Mouse (Mus musculus) intestine, embryonic 14.5 days (tissue): ENCODE data around the gene Klc1. TPM values are rescaled to one million over a fixed set of nuclear protein-coding genes. Genes with fewer than 3 reads are reported as not detected.

Experiments
- ATAC-seq: fragments of 200-750 bp; cut with Nextera tagmentation; replicated peaks from 2 replicates; pipeline ENCODE4 v1.8.0; 2017; ENCODE audit warnings: low read depth, moderate number of reproducible peaks, moderate TSS enrichment, moderate library complexity; ENCODE audit not compliant: low FRiP score, low TSS enrichment
- DNase-seq: peaks from one replicate; pipeline ENCODE4 v3.0.0-alpha.2; 2018; ENCODE audit warnings: low spot score
- H3K27ac ChIP-seq: fragments of 300-500 bp; sonication (generic); 2 replicates; pipeline ENCODE4 v1.5.1; 2014; ENCODE audit warnings: low read depth, mild to moderate bottlenecking, control low read depth
- H3K27me3 ChIP-seq: fragments of 300-500 bp; sonication (generic); replicated peaks from 2 replicates; pipeline ENCODE4 v1.6.1; 2014; ENCODE audit warnings: low read length, control low read depth; ENCODE audit not compliant: control insufficient read depth, insufficient read depth
- H3K36me3 ChIP-seq: fragments of 300-500 bp; sonication (generic); 2 replicates; pipeline ENCODE4 v1.6.1; 2014; ENCODE audit warnings: low read length, control low read depth; ENCODE audit not compliant: control insufficient read depth, insufficient read depth
- H3K4me1 ChIP-seq: fragments of 300-500 bp; sonication (generic); replicated peaks from 2 replicates; pipeline ENCODE4 v1.6.1; 2014; ENCODE audit warnings: low read length, control low read depth, mixed read lengths; ENCODE audit not compliant: control insufficient read depth, insufficient read depth
- H3K4me2 ChIP-seq: fragments of 300-500 bp; sonication (generic); 2 replicates; pipeline ENCODE4 v1.6.1; 2014; ENCODE audit warnings: low read length
- H3K4me3 ChIP-seq: fragments of 300-500 bp; sonication (generic); 2 replicates; pipeline ENCODE4 v1.5.1; 2014; ENCODE audit warnings: low read depth, low read length, control low read depth, mixed read lengths
- H3K9ac ChIP-seq: fragments of 300-500 bp; sonication (generic); 2 replicates; pipeline ENCODE4 v1.6.1; 2014; ENCODE audit warnings: mild to moderate bottlenecking, low read length
- H3K9me3 ChIP-seq: fragments of 300-500 bp; sonication (generic); 2 replicates; pipeline ENCODE4 v1.6.1; 2016; ENCODE audit warnings: low read length, control low read depth; ENCODE audit not compliant: control insufficient read depth
- WGBS: fragments of 180-500 bp; shearing (Covaris S2); extraction: QIAGEN DNeasy Blood & Tissue Kit; methylation state at CpG from one replicate; pipeline ENCODE4 v1.1.7; 2014; 5-methylcytosine and 5-hydroxymethylcytosine counted together
- polyA plus RNA-seq: library from polyadenylated mRNA; unstranded; fragments of >200 nt; fragmentation: Nextera tagmentation; extraction: Ambion mirVana; gene quantifications from 2 replicates; pipeline ENCODE4 v1.2.1, GENCODE M21; 2014

Klc1 gene
- polyA plus RNA-seq, 1 experiment from 2014 or later, result 109 TPM

DNA sequence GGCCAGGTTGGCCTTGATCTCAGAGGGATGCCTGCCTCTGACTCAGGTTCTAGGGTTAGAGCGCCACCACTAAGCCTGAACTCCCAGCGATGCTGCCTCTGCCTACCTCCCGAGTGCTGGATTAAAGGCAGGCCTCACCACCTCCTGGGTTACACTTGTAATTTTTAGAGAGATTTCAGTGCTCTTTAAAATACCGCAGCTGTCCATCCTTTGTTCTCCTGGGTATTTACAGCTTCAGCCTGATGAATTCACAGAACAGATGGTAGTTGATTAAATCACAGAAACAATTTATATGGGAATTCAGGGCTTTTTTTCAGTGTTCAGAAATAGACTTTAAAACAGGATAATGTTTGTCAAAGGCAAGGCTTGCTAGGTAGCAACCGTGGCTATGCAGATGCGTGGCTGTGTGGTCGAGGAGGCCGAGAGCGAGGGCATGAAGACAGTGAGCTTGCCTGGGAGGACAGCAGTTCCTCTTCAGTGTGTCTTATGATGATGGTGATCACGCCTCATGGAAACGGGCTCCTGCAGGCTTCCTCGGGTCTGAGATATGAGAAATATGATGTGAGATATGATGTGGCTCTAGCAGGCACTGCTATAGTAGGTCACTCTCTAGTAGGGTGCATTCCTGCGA is 32.9 kb downstream of the Klc1 start:
- Histone ChIP-seq H3K4me2 (no peak overlapping the region), H3K4me3 (no peak overlapping the region), H3K9me3 (no peaks in the 10 kb centered on the region), H3K9ac (no peak overlapping the region), H3K36me3 (peaks cover 98% of the 10 kb centered on the region), H3K27ac (no peak overlapping the region), H3K4me1 (no peaks in the 10 kb centered on the region), H3K27me3 (no peaks in the 10 kb centered on the region)
- 91% methylated on average over 13 of the region's 13 CpGs for WGBS
- ATAC-seq (no peak), DNase-seq (no peak)

DNA sequence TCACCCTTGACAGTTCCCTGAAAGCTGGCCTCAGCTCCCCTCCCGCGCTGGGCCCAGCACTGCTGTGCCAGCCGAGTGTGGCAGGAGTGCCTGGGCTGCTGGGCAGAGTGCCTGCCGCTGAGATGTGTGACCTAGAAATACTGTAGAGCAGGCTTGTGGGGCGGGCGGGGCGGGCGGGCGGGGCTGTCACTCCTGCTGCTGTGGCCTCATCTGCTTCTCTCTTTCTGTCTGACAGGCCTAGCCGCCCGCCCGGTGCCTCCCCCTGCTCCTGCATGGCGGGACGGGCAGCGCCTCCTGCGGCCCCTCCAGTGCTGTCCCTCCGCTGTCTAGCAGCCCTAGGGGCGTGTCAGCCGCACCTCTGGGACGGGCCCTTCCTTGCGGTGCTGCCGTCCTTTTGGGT is 35.5 kb downstream of the Klc1 start:
- Histone ChIP-seq H3K36me3 (peaks cover 95% of the 10 kb centered on the region), H3K27ac (no peak overlapping the region), H3K9me3 (no peaks in the 10 kb centered on the region), H3K4me1 (no peaks in the 10 kb centered on the region), H3K4me3 (no peak overlapping the region), H3K27me3 (no peaks in the 10 kb centered on the region), H3K4me2 (no peak overlapping the region), H3K9ac (no peak overlapping the region)
- WGBS, result 72% methylated on average over 20 of the region's 22 CpGs
- ATAC-seq (0 out of 2 replicates have a peak, but pooled peaks have one; percentile 41), DNase-seq (no peak)

DNA sequence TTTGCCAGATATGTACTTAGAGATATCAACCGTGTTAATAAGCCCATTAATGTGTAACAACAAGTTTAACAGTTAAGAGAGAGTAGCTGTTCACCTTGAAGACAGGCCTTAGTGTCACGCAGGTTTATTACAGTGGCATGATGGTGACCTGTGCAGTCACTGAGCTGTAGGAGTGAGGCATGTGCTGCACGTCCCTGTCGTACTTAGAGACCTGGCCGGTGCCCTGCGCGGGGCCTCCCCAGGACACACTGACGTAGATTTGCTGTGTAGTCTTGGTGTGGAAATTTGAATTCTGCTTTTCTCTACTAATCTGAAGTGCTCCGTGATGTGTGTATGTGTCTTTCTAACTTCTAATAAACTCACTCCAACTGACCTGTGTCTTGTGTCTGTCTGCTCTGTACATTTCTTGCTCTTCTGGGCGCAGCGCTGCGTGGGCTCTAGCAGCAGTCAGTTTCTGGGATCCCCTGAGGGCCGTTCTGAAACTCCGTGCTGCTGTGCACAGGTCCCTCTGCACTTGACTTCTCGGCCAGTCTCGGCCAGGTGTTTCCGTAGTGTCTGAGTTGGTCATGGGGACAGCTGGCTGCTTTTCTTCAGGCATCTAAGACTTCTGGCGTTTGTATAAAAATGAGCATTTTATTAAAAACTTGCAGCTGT is 36.0 kb downstream of the Klc1 start:
- H3K9ac ChIP-seq, result no peak overlapping the region

DNA sequence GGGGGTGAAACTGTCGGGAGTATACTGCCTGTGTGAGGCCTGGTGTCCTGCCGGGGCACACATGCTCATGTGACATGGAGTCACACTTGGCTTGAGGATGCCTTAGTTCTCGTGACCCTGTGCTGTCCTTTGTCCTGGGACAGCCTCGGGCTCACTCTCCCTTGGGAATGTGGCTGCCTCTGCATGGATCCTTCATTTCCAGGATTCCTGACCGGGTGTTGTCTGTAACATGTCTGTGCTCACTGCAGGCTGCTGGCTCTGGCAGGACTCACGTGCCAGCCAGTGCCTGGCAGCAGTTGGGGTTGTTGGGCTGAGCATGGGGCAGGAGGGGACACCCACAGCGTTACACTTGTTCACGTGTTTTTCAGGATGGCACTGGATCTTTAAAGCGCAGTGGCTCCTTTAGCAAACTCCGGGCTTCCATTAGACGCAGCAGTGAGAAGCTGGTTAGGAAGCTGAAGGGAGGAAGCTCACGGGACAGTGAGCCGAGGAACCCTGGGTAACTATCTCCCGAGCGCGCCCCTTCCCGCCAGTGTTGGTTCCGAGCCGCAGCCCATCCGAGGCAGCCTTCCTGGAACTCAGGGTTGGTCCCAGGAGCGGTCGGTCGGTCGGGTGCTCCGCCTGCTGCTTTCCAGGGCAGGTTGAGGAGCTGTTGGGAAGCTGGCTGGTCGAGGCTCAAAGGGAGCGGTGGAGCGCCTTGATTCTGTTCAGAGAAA is 36.7 kb downstream of the Klc1 start:
- Histone ChIP-seq H3K4me2 (no peak overlapping the region), H3K4me1 (no peaks in the 10 kb centered on the region), H3K27ac (no peak overlapping the region), H3K36me3 (peaks cover 91% of the 10 kb centered on the region), H3K4me3 (no peak overlapping the region), H3K9me3 (no peaks in the 10 kb centered on the region), H3K27me3 (no peaks in the 10 kb centered on the region), H3K9ac (no peak overlapping the region)
- ATAC-seq (no peak), DNase-seq (no peak)
- WGBS, result 89% methylated on average over 28 of the region's 28 CpGs

More for the DNA sequence above, 36.0 kb downstream of the Klc1 start:
- Histone ChIP-seq H3K4me2 (no peak overlapping the region), H3K4me3 (no peak overlapping the region), H3K9me3 (no peaks in the 10 kb centered on the region), H3K36me3 (peaks cover 93% of the 10 kb centered on the region), H3K27me3 (no peaks in the 10 kb centered on the region), H3K4me1 (no peaks in the 10 kb centered on the region), H3K27ac (no peak overlapping the region)
- 90% methylated on average over 18 of the region's 18 CpGs for WGBS
- ATAC-seq (no peak), DNase-seq (no peak)

DNA sequence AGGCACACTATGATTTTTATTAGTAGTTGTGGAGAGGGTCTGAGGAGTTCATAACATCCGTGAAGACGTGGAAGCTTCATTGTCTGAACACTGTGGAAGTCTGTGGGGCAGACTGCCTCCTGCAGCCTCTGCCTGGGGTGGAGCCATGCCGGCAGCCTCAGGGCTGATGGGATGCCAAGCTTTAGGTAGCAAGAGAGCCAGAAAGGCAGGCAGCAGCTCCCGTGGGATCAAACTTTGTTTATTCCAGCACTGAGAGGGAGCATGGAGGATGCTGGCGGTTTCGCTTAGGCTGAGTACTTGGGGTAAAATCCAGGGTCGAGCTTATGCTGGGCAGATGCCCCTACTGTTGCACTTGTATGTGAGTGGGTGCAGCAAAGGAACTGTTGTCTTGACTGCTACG is 38.6 kb downstream of the Klc1 start:
- DNase-seq, result no peak
- H3K9me3 ChIP-seq, result no peaks in the 10 kb centered on the region
- peaks cover 91% of the 10 kb centered on the region for H3K36me3 ChIP-seq
- H3K4me3 ChIP-seq, result no peak overlapping the region
- 81% methylated on average over 8 of the region's 8 CpGs for WGBS
- no peak overlapping the region for H3K27ac ChIP-seq
- H3K9ac ChIP-seq, result no peak overlapping the region
- H3K4me1 ChIP-seq, result no peaks in the 10 kb centered on the region
- no peak for ATAC-seq
- no peaks in the 10 kb centered on the region for H3K27me3 ChIP-seq
- H3K4me2 ChIP-seq, result no peak overlapping the region

DNA sequence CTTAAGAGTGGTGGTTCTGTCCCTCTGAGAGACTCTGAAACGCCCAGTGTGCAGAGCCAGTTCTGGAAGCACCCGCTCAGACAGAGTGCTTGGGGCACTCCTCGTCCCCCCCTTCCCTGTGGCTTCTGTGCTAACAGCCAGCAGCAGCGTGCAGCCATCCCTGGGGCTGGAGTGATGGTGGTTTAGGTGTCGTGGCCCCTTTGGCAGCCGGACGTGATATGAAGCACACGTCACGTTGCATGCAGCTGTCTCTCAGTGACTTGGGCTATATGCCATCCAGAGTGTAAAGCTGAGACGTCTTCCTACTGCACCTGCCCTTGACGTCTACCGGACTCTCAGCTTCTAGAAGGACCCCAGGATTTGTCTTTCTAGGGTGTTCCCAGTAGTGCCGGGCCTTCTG is 39.8 kb downstream of the Klc1 start:
- WGBS, result 92% methylated on average over 13 of the region's 13 CpGs
- Histone ChIP-seq H3K4me2 (no peak overlapping the region), H3K27ac (no peak overlapping the region), H3K4me3 (no peak overlapping the region), H3K4me1 (no peaks in the 10 kb centered on the region), H3K9me3 (no peaks in the 10 kb centered on the region), H3K9ac (no peak overlapping the region), H3K27me3 (no peaks in the 10 kb centered on the region), H3K36me3 (peaks cover 91% of the 10 kb centered on the region)
- ATAC-seq (no peak), DNase-seq (no peak)

DNA sequence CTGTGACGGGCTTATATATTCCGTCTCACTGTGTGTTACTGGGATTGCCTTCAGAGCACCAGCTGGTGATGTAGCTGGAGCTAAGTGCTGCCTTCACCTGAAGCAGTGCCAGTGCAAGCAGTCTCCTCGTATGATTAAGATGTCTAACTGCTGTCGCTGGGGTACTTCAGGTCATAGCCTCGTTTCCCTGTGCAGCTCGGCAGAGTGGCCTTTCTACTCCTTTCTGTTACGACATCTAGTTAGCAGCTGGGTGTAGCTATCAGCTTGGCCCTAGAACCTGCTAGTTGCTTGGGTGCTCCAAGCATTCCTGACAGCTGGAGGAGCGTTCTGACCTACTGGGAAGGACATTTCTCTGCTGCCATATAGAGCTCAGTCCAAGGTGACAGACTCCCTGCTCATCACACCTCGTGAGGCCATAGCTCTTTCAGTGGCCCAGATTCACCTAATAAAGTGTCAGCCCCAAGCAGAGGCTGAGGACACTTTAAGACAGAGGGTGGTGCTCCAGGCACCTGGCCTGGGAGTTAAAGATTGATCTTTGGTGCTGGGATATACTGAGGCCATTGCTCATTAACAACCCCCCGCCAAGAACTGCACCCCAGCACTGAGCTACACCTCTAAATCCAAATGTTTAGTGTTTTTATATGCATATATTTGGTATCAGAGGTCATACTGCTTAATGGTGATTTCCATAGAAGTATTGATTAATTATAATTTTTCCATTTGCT is 42.0 kb downstream of the Klc1 start:
- Histone ChIP-seq H3K27ac (no peak overlapping the region), H3K9me3 (no peaks in the 10 kb centered on the region), H3K9ac (no peak overlapping the region), H3K4me1 (no peaks in the 10 kb centered on the region), H3K27me3 (no peaks in the 10 kb centered on the region), H3K36me3 (peaks cover 90% of the 10 kb centered on the region), H3K4me2 (no peak overlapping the region), H3K4me3 (no peak overlapping the region)
- DNase-seq (no peak), ATAC-seq (no peak)
- WGBS, result 81% methylated on average over 10 of the region's 10 CpGs

DNA sequence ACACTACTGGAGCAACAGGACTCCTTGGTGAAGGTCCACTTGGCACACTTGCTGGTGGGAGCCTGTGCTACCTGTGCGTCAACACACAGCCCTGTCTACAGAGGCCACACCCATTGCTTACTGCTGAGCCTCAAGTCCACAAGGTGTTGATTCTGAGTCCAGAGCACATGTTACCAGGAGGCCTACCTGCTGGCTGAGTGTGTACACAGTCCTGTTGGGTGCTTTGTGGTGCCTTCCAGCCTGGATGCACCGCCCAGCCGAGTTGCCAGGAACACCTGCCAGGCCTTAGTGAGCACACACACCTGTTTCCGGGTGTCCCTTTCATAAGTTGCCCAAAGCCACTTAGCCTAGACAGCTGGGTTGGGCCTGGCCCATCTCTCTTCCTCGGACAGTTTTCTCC is 44.9 kb downstream of the Klc1 start:
- no peak overlapping the region for H3K4me2 ChIP-seq
- ATAC-seq (no peak), DNase-seq (no peak)
- no peak overlapping the region for H3K9ac ChIP-seq
- WGBS, result 88% methylated on average over 5 of the region's 5 CpGs
- H3K4me1 ChIP-seq, result no peaks in the 10 kb centered on the region
- H3K27ac ChIP-seq, result no peak overlapping the region
- H3K4me3 ChIP-seq, result no peak overlapping the region
- no peaks in the 10 kb centered on the region for H3K9me3 ChIP-seq
- H3K36me3 ChIP-seq, result peaks cover 93% of the 10 kb centered on the region
- no peaks in the 10 kb centered on the region for H3K27me3 ChIP-seq
